Mouse (Mus musculus): ENCODE results near the gene Olfr286.

Gene Olfr286

DNA sequence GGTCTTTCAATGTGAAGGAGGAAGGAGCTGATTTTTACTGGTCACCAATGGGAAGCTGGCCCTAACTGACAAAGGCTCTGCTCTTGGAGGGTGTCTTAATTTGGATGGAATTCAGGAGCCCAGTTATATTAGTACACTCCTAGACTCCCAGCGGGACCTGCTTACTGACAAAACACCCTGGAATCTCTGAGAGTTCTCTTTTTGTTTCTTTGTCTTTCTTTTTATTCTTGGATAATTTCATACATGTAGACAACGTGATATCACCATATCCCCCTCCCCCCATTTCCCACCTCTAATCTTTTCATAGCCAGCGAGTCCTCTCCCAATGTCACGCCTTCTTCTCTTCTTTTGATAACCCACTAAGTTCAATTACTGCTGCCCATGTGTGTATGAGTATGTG lies at the start of gene Olfr286:
Gene Olfr286 (minus strand): TSS at position 101 of the 400 bp plus-strand sequence.
- no peak for DNase-seq (ENCODE audit: low spot score)

DNA sequence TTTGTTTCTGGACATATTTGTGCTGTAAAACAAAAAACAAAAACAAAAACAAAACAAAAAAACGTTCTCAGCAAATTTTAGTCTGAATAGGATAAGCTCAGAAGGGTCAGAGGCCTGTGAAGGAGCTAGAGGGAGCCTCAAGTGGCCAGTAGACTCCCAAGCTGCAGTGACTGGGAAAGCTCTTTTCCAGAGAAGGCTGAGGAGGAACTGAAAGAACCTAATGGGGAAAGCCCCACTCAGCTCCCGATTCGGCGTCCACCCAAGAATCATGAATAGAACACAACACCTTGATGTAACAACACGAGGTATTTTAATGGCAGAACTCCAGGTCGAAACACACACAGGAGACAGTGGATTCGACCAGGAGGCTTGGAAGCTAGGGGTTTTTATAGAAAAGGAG lies 23.5 kb upstream of the Olfr286 start:
- no peak for DNase-seq (ENCODE audit: low spot score)

DNA sequence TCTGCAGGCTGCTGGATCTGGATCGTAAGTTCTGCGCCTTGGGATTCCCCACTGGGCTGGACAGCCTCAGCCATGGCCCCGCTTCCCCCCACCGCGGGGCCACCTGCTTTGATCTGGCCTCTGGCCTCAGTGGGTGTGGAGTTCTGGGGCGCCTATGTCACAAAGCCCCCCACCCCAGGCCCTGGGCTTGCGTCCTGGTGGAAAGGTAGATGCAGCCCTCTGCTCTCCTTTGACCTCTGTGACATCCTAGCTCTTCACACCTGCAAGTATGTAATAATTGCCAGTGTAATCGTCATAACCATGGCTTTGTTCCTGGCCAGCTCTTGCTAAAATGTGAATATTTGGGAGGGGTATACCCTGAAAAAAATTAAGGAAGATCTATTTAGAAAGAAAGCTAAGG lies 22.9 kb upstream of the Olfr286 start, which contains the start of gene H1fnt:
Gene H1fnt (minus strand): TSS at position 101 of the 400 bp plus-strand sequence.
- DNase-seq (ENCODE audit: low spot score): no peak

DNA sequence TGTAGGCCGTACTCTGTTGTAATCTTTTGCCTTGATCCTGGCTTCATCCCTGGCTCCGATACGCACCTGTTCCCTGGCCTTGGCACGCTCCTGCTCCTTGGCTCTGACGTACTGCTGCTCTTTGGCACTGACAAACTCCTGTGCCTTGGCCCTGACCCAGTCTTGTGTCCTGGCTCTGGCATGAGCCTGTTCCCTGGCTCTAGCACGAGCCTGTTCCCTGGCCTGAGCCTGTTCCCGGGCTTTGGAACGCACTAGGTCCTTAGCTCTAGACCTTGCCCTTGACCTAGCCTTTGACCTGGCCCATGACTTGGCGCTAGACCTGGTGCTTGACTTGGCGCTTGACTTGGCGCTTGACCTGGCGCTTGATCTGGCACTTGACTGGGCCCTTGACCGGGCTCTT lies 22.0 kb upstream of the Olfr286 start:
- no peak for DNase-seq (ENCODE audit: low spot score)

DNA sequence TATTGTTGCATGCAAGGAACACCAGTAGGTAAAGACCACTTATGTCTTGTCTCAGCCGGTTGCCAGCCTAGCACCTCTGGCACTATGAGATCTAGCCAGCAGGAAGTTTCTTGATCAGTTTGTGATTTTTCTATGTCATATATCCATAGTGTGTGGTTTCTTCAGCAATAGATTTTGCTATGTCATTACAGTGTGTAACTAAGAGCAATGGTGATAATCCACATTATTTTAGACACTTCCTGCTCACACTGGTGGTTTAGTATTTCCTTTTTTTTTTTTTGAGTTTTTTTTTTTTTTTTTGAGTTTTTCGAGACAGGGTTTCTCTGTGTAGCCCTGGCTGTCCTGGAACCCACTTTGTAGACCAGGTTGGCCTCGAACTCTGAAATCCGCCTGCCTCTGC lies 1.2 kb upstream of the Olfr286 start:
- DNase-seq (ENCODE audit: low spot score): no peak

DNA sequence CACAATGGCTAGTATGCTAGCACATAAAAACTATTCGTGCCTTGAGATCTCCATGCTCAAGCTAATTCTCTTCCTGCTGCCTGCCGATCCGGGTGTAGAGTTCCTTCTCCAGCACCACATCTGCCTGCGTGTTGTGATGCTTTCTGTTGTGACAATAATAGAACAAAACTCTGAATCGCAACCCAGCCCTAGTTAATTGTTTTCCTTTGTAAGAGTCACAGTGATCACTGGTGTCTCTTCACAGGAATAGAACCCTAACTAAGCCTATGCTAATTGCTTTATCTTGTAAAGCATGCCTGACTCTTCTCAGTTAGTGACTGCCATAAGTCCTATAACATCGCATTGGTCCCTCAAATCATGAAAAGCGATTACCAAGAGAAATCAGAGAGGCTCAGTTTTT lies 8.2 kb downstream of the Olfr286 start:
- DNase-seq (ENCODE audit: low spot score): no peak

DNA sequence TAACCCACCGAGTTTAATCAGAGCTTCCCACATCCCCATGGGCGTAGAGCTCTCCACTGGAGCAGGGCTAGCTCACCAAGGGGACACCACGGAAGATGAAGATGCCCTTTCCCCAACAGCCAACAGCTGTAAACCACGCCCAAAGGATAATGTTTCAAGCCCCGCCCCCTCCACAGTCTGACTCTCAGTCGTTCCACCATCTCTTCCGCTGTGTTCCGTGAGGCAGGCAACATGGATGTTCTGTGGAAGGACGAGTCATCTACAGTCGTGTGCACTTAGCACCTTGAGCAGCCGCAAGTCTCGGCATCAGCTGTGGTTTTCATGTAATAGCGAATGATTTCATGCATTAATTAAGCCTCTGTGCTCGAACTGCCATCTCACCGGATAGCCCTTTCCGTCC lies 8.6 kb downstream of the Olfr286 start:
- no peak for DNase-seq (ENCODE audit: low spot score)

DNA sequence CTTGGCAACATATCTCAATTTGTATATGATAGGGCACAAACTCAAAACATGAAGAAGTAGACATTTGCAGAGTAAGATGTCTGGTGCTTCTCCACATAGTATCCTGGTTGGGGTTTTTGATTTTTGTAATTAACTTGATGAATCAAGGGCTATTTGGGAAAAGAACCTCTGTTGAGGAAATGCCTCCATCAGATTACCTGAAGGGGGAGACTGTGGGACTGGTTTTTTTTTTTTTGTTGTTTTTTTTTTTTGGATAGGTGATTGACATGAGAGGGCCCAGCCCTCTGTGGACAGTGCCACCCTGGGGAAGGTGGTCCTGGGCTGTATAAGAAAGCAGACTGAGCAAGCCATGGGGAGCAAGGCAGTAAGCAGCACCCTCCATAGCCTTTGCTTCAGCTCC lies 11.9 kb downstream of the Olfr286 start:
- DNase-seq (ENCODE audit: low spot score): no peak

DNA sequence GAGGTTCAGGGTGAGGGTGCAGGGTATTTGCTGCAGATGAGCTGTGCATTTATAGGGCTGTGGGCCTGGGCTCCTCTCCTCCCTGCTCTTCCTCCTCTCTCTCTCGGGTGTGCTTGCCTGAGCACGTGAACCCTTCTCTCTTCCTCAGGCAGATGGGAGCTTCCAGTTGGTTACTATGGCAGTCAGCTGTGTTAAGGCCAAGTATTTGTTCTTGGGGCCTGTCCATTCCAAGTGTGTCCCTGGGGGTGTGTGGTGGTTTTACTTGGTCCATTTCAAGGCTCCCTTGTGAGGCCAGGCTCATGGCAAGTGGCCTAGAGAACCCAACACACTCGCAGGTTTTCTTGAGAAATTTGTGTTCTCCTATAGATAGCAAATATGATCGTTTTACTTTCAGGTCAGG lies 13.4 kb downstream of the Olfr286 start, which contains the start of the genes Gm44579 and Olfr287:
Gene Gm44579 (minus strand): TSS at position 101 of the 400 bp plus-strand sequence.
Gene Olfr287 (minus strand): TSS at position 180 of the 400 bp plus-strand sequence.
- DNase-seq (ENCODE audit: low spot score): no peak

DNA sequence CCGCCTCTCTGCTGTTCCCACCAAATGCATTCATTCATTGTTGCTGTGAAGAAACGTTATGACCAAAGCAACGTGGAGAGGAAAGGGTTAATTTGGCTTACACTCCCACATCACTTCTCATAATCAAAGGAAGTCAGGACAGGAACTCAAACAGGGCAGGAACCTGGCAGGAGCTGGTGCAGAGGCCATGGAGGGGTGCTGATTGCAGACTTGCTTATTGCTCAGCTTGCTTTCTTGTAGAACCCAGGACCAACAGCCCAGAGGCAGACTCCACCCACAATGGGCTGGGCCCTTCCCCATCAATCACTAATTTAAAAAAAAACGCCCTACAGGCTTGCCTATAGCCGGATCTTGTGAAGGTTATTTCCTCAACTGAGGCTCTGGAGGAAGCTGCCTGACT lies 20.1 kb downstream of the Olfr286 start:
- no peak for DNase-seq (ENCODE audit: low spot score)

DNA sequence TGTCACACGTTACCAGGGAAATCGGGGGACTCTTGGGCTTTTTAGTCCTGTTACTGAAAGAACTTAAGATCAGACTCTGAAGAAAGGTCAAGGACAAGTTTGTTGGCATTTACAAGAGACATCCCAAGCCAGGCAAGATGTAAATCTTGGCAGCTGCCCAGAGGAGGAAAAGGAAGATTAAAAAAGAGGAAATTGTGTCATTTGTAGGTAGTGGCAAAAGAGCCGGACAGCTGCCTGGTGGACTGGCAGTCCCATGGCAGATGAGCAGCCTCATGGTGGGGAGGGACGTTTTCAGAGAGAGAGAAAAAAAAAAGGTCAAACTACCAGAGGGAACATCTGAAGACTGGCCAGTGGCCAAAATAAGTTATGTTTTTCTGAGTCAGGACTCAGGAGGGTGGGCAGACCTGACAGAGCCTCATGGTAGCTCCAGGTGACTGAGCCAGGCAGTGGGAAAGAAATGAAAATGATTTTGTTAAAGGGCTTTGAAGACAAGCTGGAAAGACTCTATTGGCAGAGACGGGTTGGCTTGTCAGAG lies 20.8 kb downstream of the Olfr286 start:
- DNase-seq (ENCODE audit: low spot score): no peak

DNA sequence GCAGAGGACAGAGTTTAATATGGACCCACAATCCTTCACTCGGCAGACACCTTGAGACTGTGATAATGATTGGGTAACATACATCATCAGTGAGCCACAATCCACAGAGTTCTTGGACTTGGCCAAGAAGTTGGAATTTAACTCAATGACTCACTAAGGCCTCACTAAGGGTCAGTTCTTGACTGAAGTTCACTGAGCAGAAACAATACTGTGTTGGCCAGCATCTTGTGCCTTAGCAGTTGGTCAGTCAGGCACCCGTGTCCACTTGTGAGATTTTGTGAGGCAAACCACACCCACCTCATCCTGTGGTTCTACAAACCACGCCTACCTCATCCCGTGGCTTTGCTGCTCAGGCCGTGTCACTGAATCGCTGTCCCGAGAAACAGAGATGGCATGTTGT lies 24.6 kb downstream of the Olfr286 start:
- no peak for DNase-seq (ENCODE audit: low spot score)

DNA sequence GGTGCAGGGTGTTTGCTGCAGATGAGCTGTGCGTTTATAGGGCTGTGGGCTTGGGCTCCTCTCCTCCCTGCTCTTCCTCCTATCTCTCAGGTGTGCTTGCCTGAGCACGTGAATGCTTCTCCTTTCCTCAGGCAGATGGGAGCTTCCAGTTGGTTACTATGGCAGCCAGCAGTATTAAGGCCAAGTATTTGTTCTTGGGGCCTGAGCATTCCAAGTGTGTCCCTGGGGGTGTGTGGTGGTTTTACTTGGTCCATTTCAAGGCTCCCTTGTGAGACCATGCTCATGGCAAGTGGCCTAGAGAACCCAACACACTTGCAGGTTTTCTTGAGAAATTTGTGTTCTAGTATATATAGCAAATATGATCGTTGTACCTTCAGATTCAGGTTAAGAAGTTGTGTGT lies 38.8 kb downstream of the Olfr286 start, which contains the start of gene Olfr288:
Gene Olfr288 (minus strand): TSS at position 101 of the 400 bp plus-strand sequence.
- DNase-seq (ENCODE audit: low spot score): no peak

DNA sequence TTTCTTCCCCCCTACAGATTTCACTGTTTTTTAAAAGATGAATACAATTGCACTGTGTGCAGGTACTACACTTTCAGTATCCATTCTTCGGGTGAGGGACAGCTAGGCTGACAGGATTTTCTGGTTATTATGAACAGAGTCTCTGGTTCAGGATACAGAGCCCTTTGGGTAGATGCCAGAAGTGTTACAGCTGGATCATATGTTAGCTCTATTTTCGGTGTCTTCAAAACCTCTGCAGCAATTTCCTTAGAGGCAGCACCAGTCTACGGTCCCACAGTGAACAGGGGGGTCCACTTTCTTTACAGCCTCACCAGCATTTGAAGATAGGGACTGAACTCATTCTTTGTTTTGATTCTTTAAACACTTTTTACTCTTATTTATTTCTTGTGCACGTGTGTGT lies 49.8 kb downstream of the Olfr286 start:
- DNase-seq (ENCODE audit: low spot score): no peak

DNA sequence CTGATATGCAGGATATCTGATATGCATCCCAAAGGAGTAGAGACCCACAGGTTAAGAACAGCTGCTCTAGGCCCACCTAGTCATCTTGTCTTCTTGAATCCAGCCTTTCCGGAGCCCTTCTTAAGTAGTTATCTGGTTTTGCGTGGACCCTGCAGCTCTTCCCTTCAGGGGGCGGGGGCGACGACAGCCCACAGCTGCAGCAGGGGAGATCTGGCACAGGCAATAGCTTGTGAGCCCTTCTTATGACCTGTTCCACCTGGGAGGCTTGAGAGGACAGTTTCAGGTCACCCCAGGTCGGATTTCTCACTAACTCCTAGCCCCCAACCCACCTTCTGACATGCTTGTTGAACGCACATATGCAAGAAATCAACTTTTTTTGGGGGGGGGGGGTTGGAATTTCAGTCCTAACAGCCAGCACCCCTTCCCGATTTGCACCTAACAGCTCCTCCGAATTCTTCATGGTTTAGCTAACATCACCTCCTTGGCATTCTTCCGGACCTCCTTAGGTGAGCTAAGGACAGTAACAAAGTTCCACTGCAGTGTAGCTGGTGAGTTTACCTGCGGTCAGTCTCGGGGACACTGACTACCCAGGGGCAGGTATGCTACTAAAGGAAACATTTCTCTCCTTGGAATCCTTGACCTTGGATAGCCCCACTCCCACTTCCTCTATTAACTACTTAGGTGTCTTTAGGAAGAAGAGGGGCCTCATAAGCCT lies 52.2 kb downstream of the Olfr286 start:
- DNase-seq (ENCODE audit: low spot score): no peak

DNA sequence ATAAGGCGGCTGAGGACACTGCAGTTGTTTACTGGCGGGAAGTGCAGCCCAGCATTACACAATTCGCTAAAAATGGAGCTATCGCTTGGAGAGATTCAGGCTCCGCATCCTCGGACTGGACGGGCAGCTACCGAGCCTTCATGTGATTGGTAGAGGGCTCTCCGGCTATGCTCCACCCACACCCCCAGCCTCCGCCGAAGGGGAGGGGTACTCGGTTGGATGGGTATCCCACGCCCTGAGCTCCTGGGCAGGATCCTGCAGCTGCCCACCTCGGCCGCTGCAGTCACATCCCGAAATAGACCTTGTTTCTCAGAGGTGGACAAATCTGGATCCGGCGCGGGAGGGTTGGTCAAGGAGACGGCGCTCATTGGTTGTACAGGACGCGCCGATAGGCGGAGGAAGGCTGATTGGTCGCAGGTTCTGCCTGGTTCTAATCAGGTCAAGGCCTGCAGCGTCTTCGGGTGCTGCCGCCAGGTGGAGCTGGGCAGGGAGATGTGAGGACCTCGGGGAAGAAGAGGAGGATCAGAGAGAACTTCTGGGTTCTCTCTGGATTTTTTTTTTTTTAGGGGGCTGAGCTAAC lies 53.0 kb downstream of the Olfr286 start:
- DNase-seq (ENCODE audit: low spot score): peak; percentile 98

DNA sequence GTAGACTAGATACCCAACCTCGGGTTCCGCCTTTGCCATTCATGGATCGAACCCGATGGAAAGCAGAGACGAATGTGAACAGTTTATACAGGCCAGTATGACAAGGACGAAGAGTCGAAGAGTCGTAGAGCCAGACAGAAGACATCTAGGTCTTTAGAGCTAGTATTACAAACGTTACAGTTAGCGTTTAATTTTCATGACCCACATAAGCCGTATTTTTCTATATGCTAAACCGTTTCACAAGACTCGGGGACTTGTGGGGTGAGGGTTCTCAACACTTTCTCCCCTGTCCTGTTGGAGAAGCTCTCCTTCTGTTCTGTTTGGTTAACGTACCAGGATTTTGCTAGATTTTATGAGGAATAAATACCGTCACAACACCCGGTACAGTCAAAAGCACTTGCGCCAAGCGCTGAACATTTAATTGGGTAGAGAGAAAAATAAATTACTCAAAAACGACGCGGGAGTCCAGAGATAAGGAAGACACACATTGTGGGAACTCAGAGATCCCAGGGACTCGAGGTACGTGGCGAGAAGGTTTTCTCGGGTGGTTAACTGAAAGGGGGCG lies 53.6 kb downstream of the Olfr286 start:
- DNase-seq (ENCODE audit: low spot score): peak; percentile 34

DNA sequence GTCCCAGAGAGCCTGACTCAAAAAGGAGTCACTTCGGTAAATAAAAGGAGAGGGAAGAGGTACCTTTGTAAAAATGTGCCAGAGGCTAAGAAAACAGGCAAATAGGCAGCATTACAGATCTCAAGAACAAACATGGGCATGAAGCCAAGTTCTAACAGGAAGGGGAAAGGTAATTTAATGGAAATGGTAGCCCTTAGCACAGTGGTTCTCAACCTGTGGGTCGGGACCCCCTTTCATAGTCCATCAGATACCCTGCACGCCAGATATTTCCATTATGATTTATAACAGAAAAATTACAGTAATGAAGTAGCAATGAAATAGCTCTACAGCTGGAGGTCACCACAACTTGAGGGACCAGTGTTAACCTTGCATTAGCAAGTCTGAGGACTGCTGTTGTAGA lies 56.9 kb downstream of the Olfr286 start:
- DNase-seq (ENCODE audit: low spot score): no peak

Measured in MN1 (cell line).